Mouse (Mus musculus) heart, adult 2 months (tissue): ENCODE measurements at regions not wholly inside any gene's neighbourhood (a gene's known extent, or its start where the extent isn't known, plus 50 kb on each side); places are given as distances from the start of the nearest gene placed in this dataset.

ENCODE experiments used
- CTCF ChIP-seq: fragments of 200-600 bp; IDR thresholded peaks from 2 replicates; pipeline ENCODE4 v1.8.1; 2022; ENCODE audit warnings: antibody characterized with exemption, mild to moderate bottlenecking, moderate library complexity
- EP300 ChIP-seq: fragments of 200-500 bp; IDR thresholded peaks from 2 replicates; pipeline ENCODE4 v1.6.1; 2011; ENCODE audit warnings: low read depth, low read length, control low read depth; ENCODE audit not compliant: insufficient read depth

GRCm38 (mm10) chr10:8589871-8590533 is 71.4 kb upstream of the Ust start:
- TF ChIP-seq CTCF (no peak), EP300 (no peak)
